Mouse (Mus musculus) liver, embryonic 14.5 days (tissue): Measurements from ENCODE around the gene Itgad. TPM values are rescaled to one million over a fixed set of nuclear protein-coding genes. Genes with fewer than 3 reads are reported as not detected.

Source experiments
- ATAC-seq: fragments of 200-750 bp; cut with Nextera tagmentation; 2 replicates; pipeline ENCODE4 v1.8.0; 2017; ENCODE audit warnings: moderate number of reproducible peaks, mild to moderate bottlenecking, moderate library complexity; ENCODE audit not compliant: insufficient read depth
- DNase-seq, 3 experiments: peaks; one replicate each; pipeline ENCODE4 v3.0.0-alpha.2; 2012 to 2013; ENCODE audit warnings: low read depth in 3 of 3, low spot score in 3 of 3
- H3K27ac ChIP-seq: fragments of 300-500 bp; sonication (generic); 2 replicates; pipeline ENCODE4 v1.5.1; 2014; ENCODE audit warnings: moderate library complexity, mild to moderate bottlenecking, control low read depth, inconsistent platforms
- H3K27me3 ChIP-seq: fragments of 300-500 bp; sonication (generic); 2 replicates; pipeline ENCODE4 v1.6.1; 2014; ENCODE audit warnings: mild to moderate bottlenecking, low read length, moderate library complexity; ENCODE audit not compliant: control insufficient read depth, insufficient read depth
- H3K36me3 ChIP-seq: fragments of 300-500 bp; sonication (generic); replicated peaks from 2 replicates; pipeline ENCODE4 v1.6.1; 2014; ENCODE audit warnings: low read depth; ENCODE audit not compliant: control insufficient read depth, insufficient read depth
- H3K4me1 ChIP-seq, 2 experiments: fragments of 200-500 bp in 1 of 2; fragments of 300-500 bp in 1 of 2; sonication (generic) in 1 of 2; replicated peaks; 2 replicates each; pipeline ENCODE4 v1.6.1; 2012 to 2014; ENCODE audit warnings: antibody characterized with exemption in 1 of 2, inconsistent platforms in 1 of 2, low read length in 1 of 2; ENCODE audit not compliant: control insufficient read depth in 2 of 2, insufficient read depth in 2 of 2
- H3K4me2 ChIP-seq: fragments of 300-500 bp; sonication (generic); 2 replicates; pipeline ENCODE4 v1.6.1; 2014; ENCODE audit warnings: low read depth, mild to moderate bottlenecking, control low read depth, moderate library complexity
- H3K4me3 ChIP-seq, 2 experiments: fragments of 200-500 bp in 1 of 2; fragments of 300-500 bp in 1 of 2; sonication (generic) in 1 of 2; 2 replicates each; pipeline ENCODE4 v1.5.1; 2012 to 2014; ENCODE audit warnings: low read depth in 2 of 2, low read length in 2 of 2, mild to moderate bottlenecking in 2 of 2, control low read depth in 1 of 2, inconsistent platforms in 1 of 2, moderate library complexity in 1 of 2; ENCODE audit not compliant: insufficient read depth in 1 of 2
- H3K9ac ChIP-seq: fragments of 300-500 bp; sonication (generic); replicated peaks from 2 replicates; pipeline ENCODE4 v1.6.1; 2014; ENCODE audit warnings: mild to moderate bottlenecking, control low read depth, moderate library complexity
- H3K9me3 ChIP-seq: fragments of 300-500 bp; sonication (generic); 2 replicates; pipeline ENCODE4 v1.6.1; 2016; ENCODE audit warnings: low read length, mixed read lengths; ENCODE audit not compliant: control insufficient read depth
- CTCF ChIP-seq: IDR thresholded peaks from 2 replicates; pipeline ENCODE4 v1.5.1; 2016; ENCODE audit warnings: antibody characterized with exemption, low read depth, control low read depth
- EP300 ChIP-seq: IDR thresholded peaks from 2 replicates; pipeline ENCODE4 v1.6.1; 2016; ENCODE audit warnings: antibody characterized with exemption, low read depth
- WGBS: fragments of 180-500 bp; shearing (Covaris S2); extraction: QIAGEN DNeasy Blood & Tissue Kit; methylation state at CpG from one replicate; pipeline ENCODE4 v1.1.7; 2014; ENCODE audit not compliant: insufficient replicate concordance; 5-methylcytosine and 5-hydroxymethylcytosine counted together
- polyA plus RNA-seq, 2 experiments: library from polyadenylated mRNA; depleted of rRNA in 1 of 2; stranded (reverse) in 1 of 2; unstranded in 1 of 2; fragments of >200 nt; fragmentation: Nextera tagmentation in 1 of 2; extraction: Ambion mirVana in 1 of 2; gene quantifications; 2 replicates each; pipeline versions ENCODE4 v1.2.1 to v1.2.3; 2012 to 2014

Itgad gene
- polyA plus RNA-seq, 2 experiments = 0.01 TPM; not detected in 1

GRCm38 (mm10) chr7:128245547-128245946 is 91.4 kb downstream of the Itgad start:
- 76% methylated on average over 4 of the region's 4 CpGs for WGBS
- no peak for ATAC-seq
- DNase-seq = no peak
- Histone ChIP-seq H3K4me2 (no peak overlapping the region), H3K27me3 (peaks cover 2% of the 10 kb centered on the region; the same call in 1 of the 2 replicates), H3K4me3 (no peak overlapping the region), H3K9me3 (no peaks in the 10 kb centered on the region), H3K36me3 (no peaks in the 10 kb centered on the region; the same call in none of the 2 replicates), H3K4me1 (peaks cover 11% of the 10 kb centered on the region in 2 experiments), H3K27ac (no peak overlapping the region), H3K9ac (no peak overlapping the region)
- TF ChIP-seq EP300 = no peak
- TF ChIP-seq CTCF = no peak

- Histone ChIP-seq H3K27ac (peak within 1 kb of the TSS; percentile 35), H3K4me3 (peak within 1 kb of the TSS; percentile 59 to 66), H3K4me2 (peak within 1 kb of the TSS; percentile 90), H3K4me1 (peaks cover 11% of the 10 kb centered on the region in 2 experiments), H3K36me3 (no peaks in the 10 kb centered on the region; the same call in 1 of the 2 replicates), H3K27me3 (peaks cover 2% of the 10 kb centered on the region; the same call in 1 of the 2 replicates), H3K9ac (peak within 1 kb of the TSS; percentile 72), H3K9me3 (no peaks in the 10 kb centered on the region)
- DNase-seq (no peak), ATAC-seq (peak; percentile 40)
- 10% methylated on average over 29 of the region's 30 CpGs for WGBS
- TF ChIP-seq CTCF (no peak), EP300 (no peak)
Measured at GRCm38 (mm10) chr7:128246496-128247391, 92.6 kb downstream of the Itgad start, which contains the start of gene Tgfb1i1. TSS of gene Tgfb1i1 (plus strand) at chr7:128246812.

GRCm38 (mm10) chr7:128247443-128247842 is 93.3 kb downstream of the Itgad start:
- H3K27ac ChIP-seq = no peak overlapping the region; the same call in 1 of the 2 replicates
- ATAC-seq (peak; percentile 82), DNase-seq (peak; percentile 70 to 83 (median 80))
- peak overlapping the region; percentile 59 to 66 for H3K4me3 ChIP-seq
- H3K9me3 ChIP-seq = no peaks in the 10 kb centered on the region
- H3K4me2 ChIP-seq = peak overlapping the region; percentile 90
- H3K36me3 ChIP-seq = no peaks in the 10 kb centered on the region; the same call in 1 of the 2 replicates
- TF ChIP-seq EP300 (no peak), CTCF (peak; percentile 89)
- peaks cover 2% of the 10 kb centered on the region for H3K27me3 ChIP-seq
- WGBS = 2% methylated on average over 13 of the region's 13 CpGs
- H3K9ac ChIP-seq = peak overlapping the region; percentile 72
- peaks cover 11% of the 10 kb centered on the region in 2 experiments for H3K4me1 ChIP-seq

- no peaks in the 10 kb centered on the region; the same call in 1 of the 2 replicates for H3K36me3 ChIP-seq
- H3K27ac ChIP-seq = no peak overlapping the region
- WGBS = 76% methylated on average over 10 of the region's 10 CpGs
- no peak overlapping the region for H3K4me3 ChIP-seq
- TF ChIP-seq CTCF (no peak), EP300 (no peak)
- H3K9ac ChIP-seq = no peak overlapping the region
- DNase-seq = no peak
- no peak for ATAC-seq
- H3K4me1 ChIP-seq = peaks cover 11% of the 10 kb centered on the region in 2 experiments
- peak overlapping the region; percentile 18; the same call in 1 of the 2 replicates for H3K4me2 ChIP-seq
- H3K9me3 ChIP-seq = no peaks in the 10 kb centered on the region
- H3K27me3 ChIP-seq = peaks cover 9% of the 10 kb centered on the region
Measured at GRCm38 (mm10) chr7:128248081-128249042, 94.2 kb downstream of the Itgad start.
